Mouse (Mus musculus) cerebellum, adult 2 months (tissue): ENCODE data around the gene 1810055G02Rik.

ENCODE experiments used
- CTCF ChIP-seq: fragments of 200-500 bp; IDR thresholded peaks from 2 replicates; pipeline ENCODE4 v1.5.1; 2011; ENCODE audit warnings: low read depth, mild to moderate bottlenecking, control low read depth, low read length, moderate library complexity, borderline replicate concordance; ENCODE audit not compliant: insufficient read depth
- POLR2A ChIP-seq: fragments of 200-500 bp; IDR thresholded peaks from 2 replicates; pipeline ENCODE4 v1.6.1; 2011; ENCODE audit warnings: low read length, control low read depth, borderline replicate concordance; ENCODE audit not compliant: insufficient read depth

DNA sequence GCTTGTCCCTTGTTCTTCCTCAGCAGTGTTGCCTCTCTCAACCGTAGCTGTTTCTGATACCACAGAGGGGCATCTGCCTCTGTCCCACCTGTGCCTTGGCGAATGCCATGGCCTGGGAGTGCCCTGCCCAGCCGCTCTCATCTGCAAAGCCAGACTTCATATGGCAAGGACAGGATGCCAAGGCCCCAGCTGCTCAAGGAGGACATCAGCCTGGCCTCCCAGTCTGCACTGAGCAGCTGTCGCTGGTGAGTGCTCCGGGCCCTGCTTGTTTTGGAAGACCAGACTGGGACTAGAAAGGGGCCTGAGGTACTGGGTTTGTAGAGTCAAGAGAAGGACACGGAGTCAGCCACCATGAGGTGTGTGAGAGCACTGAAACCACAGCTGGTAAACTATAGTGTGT, 6.3 kb downstream of the 1810055G02Rik start:
- TF ChIP-seq CTCF (no peak), POLR2A (no peak)
